Mouse (Mus musculus) left cerebral cortex, postnatal 25 days (tissue): Measurements from ENCODE around the gene Snrpa1. TPM values are rescaled to one million over a fixed set of nuclear protein-coding genes. Genes with fewer than 3 reads are reported as not detected.
"Not testable (repeated sequence)": the region's sequence is repeated elsewhere in the genome, so short reads cannot be mapped to it uniquely, and the experiment has no call there.

ENCODE experiments used
- DNase-seq, 2 experiments: peaks; one replicate each; pipeline ENCODE4 v3.0.0; 2022; ENCODE audit warnings: low spot score in 2 of 2, mixed read lengths in 1 of 2
- intact Hi-C: fragments of 180-260 bp; cut with DNase I; formaldehyde crosslinking; loops from one replicate; pipeline ENCODE4 v1.15.1; 2025
- total RNA-seq, 2 experiments: library from RNA; stranded (reverse); gene quantifications; 2 replicates each; pipeline ENCODE4 v1.2.3; 2021

Snrpa1 gene
- total RNA-seq, result 10 to 100 TPM; 29.8 to 33.1 TPM

- DNase-seq, result no peak
- intact Hi-C loops, result loop anchor here (1.0 kb wide), 1 partner anchor 354 kb away; no protein-coding TSS in a partner anchor
Observed at GRCm38 (mm10) chr7:66058703-66059102, at the start of gene Snrpa1. Snrpa1 (plus strand) TSS chr7:66059003.

DNA sequence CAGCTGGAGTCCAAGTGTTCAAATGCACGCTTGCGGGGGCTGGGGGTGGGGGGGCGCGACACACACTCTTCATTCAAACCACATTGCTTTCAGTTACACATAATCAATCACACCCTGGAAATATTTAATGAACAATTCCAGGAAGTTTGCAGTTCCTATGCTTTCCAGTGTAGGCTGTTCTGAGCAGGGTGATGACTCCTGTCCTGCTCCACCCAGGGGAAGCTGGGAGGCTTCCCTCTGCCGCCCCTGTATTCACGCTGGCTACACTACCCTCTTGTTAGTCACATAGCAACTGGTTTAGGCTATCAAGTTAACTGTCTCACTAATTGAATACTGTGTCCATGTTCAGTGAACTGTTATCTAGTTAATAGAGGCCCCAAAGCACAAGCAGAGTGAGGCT lies 48.3 kb upstream of the Snrpa1 start:
- no peak for DNase-seq
- intact Hi-C loops, result no loop called here

GRCm38 (mm10) chr7:66027747-66028146 lies 31.1 kb upstream of the Snrpa1 start:
- peak; percentile 20 to 55 for DNase-seq
- intact Hi-C loops, result loop anchor here (5.0 kb wide), 1 partner anchor 295 kb away; no protein-coding TSS in a partner anchor

GRCm38 (mm10) chr7:66028766-66029512 lies 29.9 kb upstream of the Snrpa1 start:
- DNase-seq, result no peak
- intact Hi-C loops, result loop anchor here (5.0 kb wide), 1 partner anchor 297 kb away; no protein-coding TSS in a partner anchor

DNA sequence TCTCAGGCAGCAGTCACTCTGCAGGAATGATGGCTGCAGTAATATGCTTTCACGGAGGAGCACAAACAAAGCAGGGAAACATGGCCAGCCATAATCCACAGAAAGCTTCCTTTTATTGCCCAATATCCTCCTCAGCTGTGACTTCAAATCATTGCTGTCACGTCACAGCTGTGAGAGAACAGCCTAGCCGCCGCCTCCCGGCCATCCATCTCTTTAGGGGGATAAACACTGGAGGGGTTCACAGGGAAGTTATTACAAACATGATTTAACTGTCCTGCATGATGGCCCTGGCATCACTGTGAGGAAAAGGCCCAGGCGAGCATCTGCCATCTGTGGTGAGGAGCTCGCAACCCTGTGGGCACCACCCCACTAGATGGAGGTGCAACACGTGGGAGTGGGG lies 22.0 kb upstream of the Snrpa1 start:
- intact Hi-C loops, result no loop called here
- DNase-seq, result no peak

DNA sequence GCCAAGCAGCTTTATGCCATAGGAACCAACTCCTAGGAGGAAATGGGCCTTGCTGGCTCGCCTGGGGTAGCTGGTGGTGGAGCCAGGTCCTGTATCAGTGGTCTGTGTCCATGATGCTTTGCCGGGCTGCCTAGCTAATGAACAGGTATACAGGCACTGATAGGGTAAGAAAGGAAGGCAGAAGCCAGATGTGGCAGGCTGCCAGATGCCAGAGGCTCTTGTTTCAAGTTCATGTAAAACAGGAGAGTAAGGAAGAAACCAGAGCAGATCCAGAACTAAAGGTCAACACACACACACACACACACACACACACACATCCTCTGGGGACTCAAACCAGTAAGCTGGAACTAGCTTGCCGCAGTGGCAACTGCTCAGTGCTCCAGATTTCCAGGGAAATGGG lies 20.5 kb upstream of the Snrpa1 start:
- DNase-seq, result no peak

DNA sequence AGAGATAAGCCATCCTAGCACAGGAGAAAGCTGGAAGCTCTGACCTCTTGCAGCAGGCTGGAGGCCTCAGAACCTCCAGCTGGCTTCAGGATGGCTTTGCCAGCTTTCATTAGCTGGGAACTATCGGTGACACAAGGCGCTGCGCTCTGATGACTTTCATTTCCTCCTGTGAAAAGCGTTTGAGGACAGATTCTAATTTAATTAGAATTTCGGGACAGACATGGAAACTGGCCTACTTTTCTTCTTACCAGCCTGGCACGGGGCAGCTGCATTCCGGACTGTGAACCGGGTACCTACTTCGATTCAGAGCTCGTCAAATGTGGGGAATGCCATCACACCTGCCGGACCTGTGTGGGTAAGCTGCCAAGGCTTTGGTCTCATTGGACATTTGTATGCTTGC lies 20.1 kb upstream of the Snrpa1 start:
- DNase-seq, result no peak
- intact Hi-C loops, result no loop called here

More for the DNA sequence above, 20.5 kb upstream of the Snrpa1 start:
- intact Hi-C loops, result no loop called here

GRCm38 (mm10) chr7:66040026-66040814 lies 18.6 kb upstream of the Snrpa1 start:
- no peak for DNase-seq

GRCm38 (mm10) chr7:66043552-66044459 lies 15.0 kb upstream of the Snrpa1 start, which contains the start of gene Gm45213:
Gm45213 (plus strand) TSS chr7:66043602.
- intact Hi-C loops, result no loop called here

More at GRCm38 (mm10) chr7:66040026-66040814, 18.6 kb upstream of the Snrpa1 start:
- intact Hi-C loops, result no loop called here

GRCm38 (mm10) chr7:66044617-66045016 lies 14.2 kb upstream of the Snrpa1 start:
- intact Hi-C loops, result no loop called here
- no peak for DNase-seq

More at GRCm38 (mm10) chr7:66043552-66044459, 15.0 kb upstream of the Snrpa1 start, which contains the start of gene Gm45213:
- no peak for DNase-seq

- intact Hi-C loops, result no loop called here
- no peak for DNase-seq
Observed at GRCm38 (mm10) chr7:66046921-66047918, 11.6 kb upstream of the Snrpa1 start.

DNA sequence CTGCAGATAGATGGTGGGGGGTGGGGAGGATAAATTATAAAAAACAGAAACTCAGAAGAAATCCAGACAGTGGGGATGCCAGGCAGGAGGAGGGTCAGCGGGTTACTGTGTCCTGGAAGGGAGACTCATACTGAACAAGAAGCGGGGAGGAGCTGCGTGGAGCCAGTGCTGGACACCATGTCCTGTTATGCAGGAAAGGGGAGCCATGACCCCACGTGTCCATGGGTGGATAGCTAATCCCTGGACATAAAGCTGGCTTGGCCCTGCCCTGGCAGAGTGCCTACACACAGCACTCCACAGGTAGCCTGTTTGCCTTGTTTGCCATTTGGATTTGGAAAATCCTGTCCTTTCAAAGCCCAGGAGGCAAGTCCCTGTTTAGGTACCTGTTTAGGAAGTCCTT lies 10.8 kb upstream of the Snrpa1 start:
- DNase-seq, result no peak
- intact Hi-C loops, result no loop called here

DNA sequence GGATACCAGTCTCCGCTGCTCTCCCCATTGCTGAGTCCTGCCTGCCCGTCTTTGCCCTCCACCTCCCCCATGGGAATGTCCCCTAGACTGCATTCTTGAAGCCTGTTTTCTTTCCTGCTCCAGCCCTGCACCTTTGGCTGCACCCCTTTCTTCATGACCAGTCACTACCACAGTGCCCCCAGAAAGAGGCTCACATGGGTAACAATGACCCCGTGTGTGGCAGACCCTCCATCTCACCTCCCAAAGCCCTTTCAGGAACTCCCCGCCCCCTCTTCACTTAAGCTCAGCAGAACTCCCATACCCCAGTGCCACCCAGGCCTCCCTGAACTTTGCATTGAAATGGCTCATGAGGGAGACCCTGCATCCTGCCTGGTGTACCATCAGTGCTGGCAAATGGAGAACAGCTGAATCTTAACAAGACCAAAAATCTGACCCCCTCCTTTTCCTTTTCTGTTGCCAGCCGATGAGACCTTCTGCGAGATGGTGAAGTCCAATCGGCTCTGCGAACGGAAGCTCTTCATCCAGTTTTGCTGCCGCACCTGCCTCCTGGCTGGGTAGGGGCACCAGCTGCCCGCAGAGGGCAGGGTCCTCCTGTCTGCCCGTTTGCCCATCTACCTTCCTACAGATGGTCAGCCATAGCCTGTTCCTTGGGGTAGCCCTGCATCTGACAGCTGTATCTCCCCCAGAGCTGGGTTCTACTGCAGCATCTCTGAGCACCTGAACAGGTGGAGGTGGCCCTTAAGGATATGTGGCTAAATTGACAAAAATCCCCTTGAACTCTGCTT lies 10.2 kb upstream of the Snrpa1 start:
- intact Hi-C loops, result no loop called here
- no peak for DNase-seq

DNA sequence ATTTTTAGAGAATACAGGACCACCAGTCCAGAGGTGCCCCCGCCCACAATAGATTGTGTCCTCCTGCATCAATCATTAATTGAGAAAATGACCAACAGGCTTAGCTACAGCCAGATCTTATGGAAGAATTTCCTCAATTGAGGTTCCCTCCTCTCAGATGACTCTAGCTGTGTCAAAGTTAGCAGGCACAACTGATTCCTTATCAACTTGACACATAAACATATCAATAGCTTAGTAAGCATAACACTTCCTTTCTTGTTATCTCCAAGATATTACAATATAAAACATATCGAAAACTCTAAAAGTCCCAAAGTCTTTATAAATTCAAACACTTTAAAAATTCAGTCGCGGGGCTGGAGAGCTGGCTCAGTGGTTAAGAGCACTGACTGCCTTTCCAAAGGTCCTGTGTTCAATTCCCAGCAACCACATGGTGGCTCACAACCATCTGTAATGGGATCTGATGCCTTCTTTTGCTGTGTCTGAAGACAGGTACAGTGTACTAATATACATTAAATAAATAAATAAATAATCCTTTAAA lies 4.8 kb upstream of the Snrpa1 start:
- DNase-seq, result no peak
- intact Hi-C loops, result loop anchor here (2.0 kb wide), 1 partner anchor 317 kb away; no protein-coding TSS in a partner anchor

- intact Hi-C loops, result loop anchor here (2.0 kb wide), 1 partner anchor 319 kb away; no protein-coding TSS in a partner anchor
- DNase-seq, result not testable (repeated sequence)
Observed at GRCm38 (mm10) chr7:66055356-66055755, 3.4 kb upstream of the Snrpa1 start.

- peak; percentile 90 to 92 for DNase-seq
- intact Hi-C loops, result no loop called here
Observed at GRCm38 (mm10) chr7:66060066-66060956, 1.5 kb downstream of the Snrpa1 start.
